7 mouse cellular contexts compared by ENCODE assay signal in genomic region chr12:20928966-20929365, GRCm38 (mm10).
DNase-seq lines count a peak whose midpoint lies in the region; ATAC-seq and TF ChIP-seq lines count a peak whose summit lies in the region.
"Not testable (repeated sequence)": the region's sequence is repeated elsewhere in the genome, so short reads cannot be mapped to it uniquely, and the experiment has no call there.

No protein-coding gene starts in this region.

- not testable (repeated sequence) for H3K4me2 ChIP-seq in midbrain, postnatal 0 days (ENCODE audit: low read depth, low read length, poor library complexity, severe bottlenecking)

- TF ChIP-seq POLR2A in spleen, adult 2 months (IDR thresholded peaks at IDR 0.05; ENCODE audit: low read depth, low read length) = not testable (repeated sequence)

- intact Hi-C loops in left cerebral cortex, postnatal 4 days (cut with DNase I) = not testable (repeated sequence)

- WGBS in midbrain, postnatal 0 days = 35% methylated on average over 3 of the region's 3 CpGs
- WGBS in spleen, adult 2 months = 39% methylated on average over 3 of the region's 3 CpGs

- H3K36me3 ChIP-seq in midbrain, postnatal 0 days (ENCODE audit: insufficient read depth, low read length); spleen, adult 2 months (ENCODE audit: control insufficient read depth, insufficient read depth, low read length): not testable (repeated sequence)

- peak; percentile 71 for TF ChIP-seq CTCF in midbrain, postnatal 0 days (IDR thresholded peaks at IDR 0.05)
- peak; percentile 13; the same call in 1 of the 2 replicates for TF ChIP-seq CTCF in spleen, adult 2 months (IDR thresholded peaks at IDR 0.05; ENCODE audit: extremely low read depth, insufficient read depth, insufficient read length, insufficient replicate concordance)

- ATAC-seq in midbrain, postnatal 0 days (ENCODE audit: low FRiP score) = not testable (repeated sequence)

- not testable (repeated sequence) for H3K4me1 ChIP-seq in midbrain, postnatal 0 days (ENCODE audit: insufficient read depth, low read length); spleen, adult 2 months (ENCODE audit: control insufficient read depth, insufficient read depth, insufficient read length)

- H3K4me3 ChIP-seq in midbrain, postnatal 0 days (ENCODE audit: low read depth, low read length); spleen, adult 2 months (ENCODE audit: extremely low read depth, insufficient read depth, insufficient read length): not testable (repeated sequence)

- H3K27ac ChIP-seq in midbrain, postnatal 0 days (ENCODE audit: low read depth, low read length); spleen, adult 2 months (ENCODE audit: insufficient read depth, low read length): not testable (repeated sequence)

- H3K9ac ChIP-seq in midbrain, postnatal 0 days (replicated peaks; ENCODE audit: low read length, poor library complexity, severe bottlenecking) = not testable (repeated sequence)

- H3K9me3 ChIP-seq in midbrain, postnatal 0 days (ENCODE audit: low read length) = not testable (repeated sequence)

- peak; percentile 71 for DNase-seq in ZHBTc4 (ENCODE audit: low read depth, low spot score)
- DNase-seq in cerebellum, postnatal 36 days = peak; percentile 36 to 46
- DNase-seq in gastrocnemius, postnatal 10 days = peak; percentile 42
- DNase-seq in kidney, adult 9 months = peak; percentile 45
- DNase-seq in left cerebral cortex, postnatal 4 days = peak; percentile 46
- peak; percentile 66 for DNase-seq in midbrain, postnatal 0 days (ENCODE audit: low spot score)
- DNase-seq in spleen, adult 2 months (ENCODE audit: low read depth in 1 of 2, low spot score in 2 of 2) = peak; percentile 21 to 44

- not testable (repeated sequence) for H3K27me3 ChIP-seq in midbrain, postnatal 0 days (ENCODE audit: insufficient read depth, low read length); spleen, adult 2 months (ENCODE audit: control insufficient read depth, insufficient read depth, low read length)
